Mouse (Mus musculus) intestine, postnatal 0 days (tissue): ENCODE measurements at regions not wholly inside any gene's neighbourhood (a gene's known extent, or its start where the extent isn't known, plus 50 kb on each side); places are given as distances from the start of the nearest gene placed in this dataset.
A peak's percentile ranks its signal among the peaks of the same experiment; 100 is the strongest.

Source experiments
- ATAC-seq: fragments of 200-750 bp; cut with Nextera tagmentation; 2 replicates; pipeline ENCODE4 v1.8.0; 2017; ENCODE audit warnings: mild to moderate bottlenecking, moderate TSS enrichment, moderate library complexity
- H3K27ac ChIP-seq: fragments of 300-500 bp; sonication (generic); 2 replicates; pipeline ENCODE4 v1.5.1; 2014; ENCODE audit warnings: mild to moderate bottlenecking, low read depth, low read length, moderate library complexity
- H3K27me3 ChIP-seq: fragments of 300-500 bp; sonication (generic); replicated peaks from 2 replicates; pipeline ENCODE4 v1.6.1; 2014; ENCODE audit warnings: low read length, mixed read lengths; ENCODE audit not compliant: control insufficient read depth, insufficient read depth
- H3K36me3 ChIP-seq: fragments of 300-500 bp; sonication (generic); 2 replicates; pipeline ENCODE4 v1.6.1; 2014; ENCODE audit warnings: mild to moderate bottlenecking, moderate library complexity; ENCODE audit not compliant: control insufficient read depth, insufficient read depth
- H3K4me1 ChIP-seq: fragments of 300-500 bp; sonication (generic); replicated peaks from 2 replicates; pipeline ENCODE4 v1.6.1; 2014; ENCODE audit warnings: antibody characterized with exemption, low read length, mixed read lengths; ENCODE audit not compliant: control insufficient read depth, insufficient read depth
- H3K4me2 ChIP-seq: fragments of 300-500 bp; sonication (generic); replicated peaks from 2 replicates; pipeline ENCODE4 v1.6.1; 2014; ENCODE audit warnings: low read depth, mild to moderate bottlenecking, moderate library complexity
- H3K4me3 ChIP-seq: fragments of 300-500 bp; sonication (generic); 2 replicates; pipeline ENCODE4 v1.5.1; 2014; ENCODE audit warnings: low read depth, low read length
- H3K9ac ChIP-seq: fragments of 300-500 bp; sonication (generic); 2 replicates; pipeline ENCODE4 v1.6.1; 2014; ENCODE audit warnings: mild to moderate bottlenecking, low read depth, low read length
- H3K9me3 ChIP-seq: fragments of 300-500 bp; sonication (generic); 2 replicates; pipeline ENCODE4 v1.6.1; 2016; ENCODE audit warnings: mixed run types; ENCODE audit not compliant: control insufficient read depth
- CTCF ChIP-seq: sonication (generic); IDR thresholded peaks from 2 replicates; pipeline ENCODE4 v1.5.1; 2016; ENCODE audit warnings: low read depth, mild to moderate bottlenecking, control low read depth, antibody characterized with exemption, moderate library complexity
- WGBS: fragments of 180-500 bp; shearing (Covaris S2); extraction: QIAGEN DNeasy Blood & Tissue Kit; methylation state at CpG from one replicate; pipeline ENCODE4 v1.1.7; 2014; 5-methylcytosine and 5-hydroxymethylcytosine counted together

- ATAC-seq = no peak
- Histone ChIP-seq H3K27ac (no peak overlapping the region), H3K4me1 (no peaks in the 10 kb centered on the region), H3K36me3 (no peaks in the 10 kb centered on the region), H3K9me3 (no peaks in the 10 kb centered on the region), H3K4me3 (no peak overlapping the region), H3K4me2 (no peak overlapping the region), H3K27me3 (no peaks in the 10 kb centered on the region), H3K9ac (no peak overlapping the region)
- 81% methylated on average over 6 of the region's 6 CpGs for WGBS
- TF ChIP-seq CTCF = no peak
These were observed 312.3 kb upstream of the Eif4g2 start for GRCm38 (mm10) chr7:111395111-111395510.

DNA sequence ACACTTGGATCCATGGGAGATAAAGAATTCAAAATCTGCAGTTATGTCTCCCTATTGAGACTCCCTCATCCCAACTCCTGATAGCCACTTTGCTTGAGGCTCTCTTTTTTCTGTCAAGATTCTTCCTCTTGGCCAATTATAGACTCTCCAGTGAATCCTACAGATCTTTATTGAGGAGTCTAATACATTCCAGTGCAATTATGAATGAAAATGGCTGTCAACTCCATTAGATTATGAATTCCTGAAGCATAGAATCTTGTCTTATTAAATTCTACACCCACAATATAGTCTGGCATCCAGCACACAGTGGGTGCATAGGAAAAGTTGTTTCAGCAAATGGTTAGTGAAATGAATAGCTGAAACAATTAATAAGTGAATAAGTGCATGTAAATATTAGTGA, 311.0 kb upstream of the Eif4g2 start:
- Histone ChIP-seq H3K36me3 (no peaks in the 10 kb centered on the region), H3K27me3 (no peaks in the 10 kb centered on the region), H3K9me3 (no peaks in the 10 kb centered on the region), H3K9ac (no peak overlapping the region), H3K4me2 (no peak overlapping the region), H3K4me3 (no peak overlapping the region), H3K4me1 (no peaks in the 10 kb centered on the region), H3K27ac (no peak overlapping the region)
- ATAC-seq = no peak
- TF ChIP-seq CTCF = no peak

DNA sequence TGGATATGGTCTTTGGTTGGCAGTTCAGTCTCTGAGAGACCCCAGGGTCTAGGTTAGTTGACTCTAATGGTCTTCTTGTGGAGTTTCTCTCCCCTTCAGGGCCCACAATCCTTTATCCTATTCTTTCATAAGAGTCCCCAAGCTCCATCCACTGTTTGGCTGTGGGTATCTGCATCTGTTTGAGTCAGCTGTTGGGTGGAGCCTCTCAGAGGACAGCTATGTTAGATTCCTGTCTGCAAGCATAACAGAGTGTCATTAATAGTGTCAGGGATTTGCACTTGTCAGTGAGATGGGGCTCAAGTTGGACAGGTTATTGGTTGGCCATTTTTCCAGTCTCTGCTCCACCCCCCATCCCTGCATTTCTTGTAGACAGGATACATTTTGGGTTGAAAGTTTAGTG, 306.9 kb upstream of the Eif4g2 start:
- no peak for ATAC-seq
- Histone ChIP-seq H3K4me1 (no peaks in the 10 kb centered on the region), H3K36me3 (no peaks in the 10 kb centered on the region), H3K27ac (no peak overlapping the region), H3K9me3 (no peaks in the 10 kb centered on the region), H3K4me3 (no peak overlapping the region), H3K4me2 (no peak overlapping the region), H3K9ac (no peak overlapping the region), H3K27me3 (no peaks in the 10 kb centered on the region)
- no peak for TF ChIP-seq CTCF

GRCm38 (mm10) chr7:111374534-111374933, 291.7 kb upstream of the Eif4g2 start:
- H3K4me2 ChIP-seq = no peak overlapping the region
- no peak overlapping the region for H3K27ac ChIP-seq
- H3K4me1 ChIP-seq = no peaks in the 10 kb centered on the region
- H3K9me3 ChIP-seq = no peaks in the 10 kb centered on the region
- H3K9ac ChIP-seq = no peak overlapping the region
- no peak overlapping the region for H3K4me3 ChIP-seq
- WGBS = 88% methylated on average over 7 of the region's 7 CpGs
- peak; percentile 4; the same call in 1 of the 2 replicates for TF ChIP-seq CTCF
- H3K36me3 ChIP-seq = no peaks in the 10 kb centered on the region
- H3K27me3 ChIP-seq = no peaks in the 10 kb centered on the region
- ATAC-seq = no peak

DNA sequence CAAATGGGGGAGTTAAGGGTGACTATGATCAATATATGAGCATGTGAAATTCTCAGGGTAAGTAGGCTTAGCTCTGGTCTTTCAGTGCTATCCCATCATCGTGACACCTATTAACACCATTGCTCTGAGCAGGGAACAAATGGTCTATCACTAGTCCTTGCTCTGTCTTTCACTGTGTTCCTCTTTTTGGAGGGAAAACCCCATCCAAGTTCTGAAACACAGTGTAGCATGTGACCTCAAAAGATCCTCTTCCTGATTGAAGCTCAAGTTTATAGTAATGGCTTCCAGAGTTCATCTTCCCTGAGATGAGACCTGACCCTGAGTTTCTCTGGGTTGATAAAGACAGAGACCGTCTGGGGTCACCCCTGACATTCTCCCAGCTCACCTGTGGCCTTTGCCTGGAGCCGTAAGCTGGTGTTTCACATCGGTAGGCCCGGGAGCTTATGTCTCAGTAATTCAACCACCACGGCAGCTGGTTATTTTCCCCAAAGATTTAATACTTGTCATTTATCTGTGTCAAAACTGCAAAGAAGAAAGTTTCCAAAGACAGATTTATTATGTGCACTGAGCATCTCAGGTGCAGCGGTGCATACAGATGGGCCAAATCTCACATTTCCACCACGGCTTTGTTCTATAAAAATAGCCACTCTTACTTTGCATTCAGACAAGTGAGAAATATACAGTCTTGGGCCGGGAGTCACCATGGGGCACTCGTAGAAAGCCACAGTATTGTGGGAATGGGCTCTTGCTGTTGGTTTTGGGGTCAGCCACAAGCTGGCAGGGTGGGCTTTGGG, 290.7 kb upstream of the Eif4g2 start:
- H3K4me1 ChIP-seq = no peaks in the 10 kb centered on the region
- TF ChIP-seq CTCF = no peak
- no peaks in the 10 kb centered on the region for H3K9me3 ChIP-seq
- no peak overlapping the region for H3K9ac ChIP-seq
- no peak overlapping the region for H3K4me3 ChIP-seq
- no peaks in the 10 kb centered on the region for H3K27me3 ChIP-seq
- no peak overlapping the region for H3K27ac ChIP-seq
- no peak for ATAC-seq
- no peak overlapping the region for H3K4me2 ChIP-seq
- 83% methylated on average over 10 of the region's 10 CpGs for WGBS
- no peaks in the 10 kb centered on the region for H3K36me3 ChIP-seq

GRCm38 (mm10) chr7:111370421-111370887, 287.6 kb upstream of the Eif4g2 start:
- ATAC-seq = no peak
- Histone ChIP-seq H3K4me3 (no peak overlapping the region), H3K27me3 (no peaks in the 10 kb centered on the region), H3K36me3 (no peaks in the 10 kb centered on the region), H3K9me3 (no peaks in the 10 kb centered on the region), H3K27ac (no peak overlapping the region), H3K4me1 (no peaks in the 10 kb centered on the region), H3K4me2 (no peak overlapping the region), H3K9ac (no peak overlapping the region)
- TF ChIP-seq CTCF = no peak
- 52% methylated on average over 2 of the region's 2 CpGs for WGBS
